ENCODE assay signal across 19 mouse cellular contexts in genomic region chr5:41781890-41782289, GRCm38 (mm10). TPM values are rescaled to one million over a fixed set of nuclear protein-coding genes. Genes with fewer than 3 reads are reported as not detected.
"Had no signal": no experiment of that assay in that cellular context is flagged by ENCODE, and none has a peak within 500 bp of the region (broad histone marks: within the 10 kb centered on the region; RNA-seq: fewer than 3 reads in every experiment).

No protein-coding gene starts in this region.

- H3K4me3 ChIP-seq: kidney, embryonic 15.5 days; limb, embryonic 13.5 days; midbrain, embryonic 15.5 days; neural tube, embryonic 13.5 days had no signal

- ATAC-seq: midbrain, embryonic 15.5 days had no signal

- H3K9me3 ChIP-seq: kidney, embryonic 15.5 days; limb, embryonic 13.5 days; midbrain, embryonic 15.5 days; neural tube, embryonic 13.5 days had no signal

- H3K27me3 ChIP-seq: kidney, embryonic 15.5 days; limb, embryonic 13.5 days; midbrain, embryonic 15.5 days; neural tube, embryonic 13.5 days had no signal

- H3K4me2 ChIP-seq: kidney, embryonic 15.5 days; limb, embryonic 13.5 days; midbrain, embryonic 15.5 days; neural tube, embryonic 13.5 days had no signal

- H3K9ac ChIP-seq: kidney, embryonic 15.5 days; limb, embryonic 13.5 days; liver, embryonic 14.5 days; midbrain, embryonic 15.5 days; neural tube, embryonic 13.5 days had no signal

- H3K27ac ChIP-seq: kidney, embryonic 15.5 days; limb, embryonic 13.5 days; liver, embryonic 14.5 days; midbrain, embryonic 15.5 days; neural tube, embryonic 13.5 days had no signal

- H3K4me1 ChIP-seq: kidney, embryonic 15.5 days; limb, embryonic 13.5 days; midbrain, embryonic 15.5 days; neural tube, embryonic 13.5 days had no signal

- DNase-seq: kidney, postnatal 25 days; layer of hippocampus, adult 9-11 months; layer of hippocampus, postnatal 36 days; lung, adult 18-20 months; right cerebral cortex, adult 18-20 months; right cerebral cortex, postnatal 25 days; thymus, postnatal 36 days had no signal

RNA-seq across cellular contexts. Expression of gene Nkx3-2, which starts 17.6 kb away (rescaled TPM):
- total RNA-seq: layer of hippocampus, adult 18-20 months; layer of hippocampus, postnatal 36 days; left cerebral cortex, adult 8-10 months; left cerebral cortex, postnatal 25 days; liver, adult 2 months; megakaryocyte-erythroid progenitor cell, adult 5-6 weeks had no signal
- polyA plus RNA-seq: kidney, embryonic 15.5 days; liver, adult 2 months; lung, embryonic 16.5 days; midbrain, embryonic 15.5 days; thymus, postnatal 0 days had no signal
